Mouse (Mus musculus): ENCODE data around the gene Ndel1. TPM values are rescaled to one million over a fixed set of nuclear protein-coding genes. Genes with fewer than 3 reads are reported as not detected.

The Ndel1 gene
- polyA plus RNA-seq, 1 experiment from 2014 or later, result 56.3 TPM

DNA sequence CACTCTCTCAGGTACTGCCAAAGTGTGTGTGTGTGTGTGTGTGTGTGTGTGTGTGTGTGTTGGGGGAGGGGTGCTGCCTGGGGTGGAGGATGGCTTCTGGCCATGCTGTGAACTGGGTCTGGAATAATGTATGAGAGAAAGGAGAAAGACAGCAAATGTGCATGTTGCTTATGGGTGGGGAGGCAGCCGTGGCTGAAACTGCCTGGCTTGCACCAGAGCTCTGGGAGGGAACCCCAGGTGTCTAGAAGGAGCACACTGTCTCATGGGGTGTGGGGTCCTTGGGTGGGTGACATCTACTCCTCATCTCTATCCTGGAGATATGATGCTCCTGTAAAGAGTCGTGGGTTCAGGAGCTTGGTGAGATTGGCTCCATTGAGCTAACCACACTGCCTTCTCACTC lies 17.0 kb upstream of the Ndel1 start:
- no peak overlapping the region for H3K4me3 ChIP-seq
- no peaks in the 10 kb centered on the region for H3K27me3 ChIP-seq (ENCODE audit: insufficient read depth, poor library complexity, severe bottlenecking)
- H3K36me3 ChIP-seq, result no peaks in the 10 kb centered on the region
- no peaks in the 10 kb centered on the region for H3K9me3 ChIP-seq
- WGBS, result 81% methylated on average over 2 of the region's 2 CpGs
- no peak for DNase-seq (ENCODE audit: low spot score)
- H3K27ac ChIP-seq, result no peak overlapping the region
- H3K4me1 ChIP-seq (replicated peaks), result peaks cover 4% of the 10 kb centered on the region

DNA sequence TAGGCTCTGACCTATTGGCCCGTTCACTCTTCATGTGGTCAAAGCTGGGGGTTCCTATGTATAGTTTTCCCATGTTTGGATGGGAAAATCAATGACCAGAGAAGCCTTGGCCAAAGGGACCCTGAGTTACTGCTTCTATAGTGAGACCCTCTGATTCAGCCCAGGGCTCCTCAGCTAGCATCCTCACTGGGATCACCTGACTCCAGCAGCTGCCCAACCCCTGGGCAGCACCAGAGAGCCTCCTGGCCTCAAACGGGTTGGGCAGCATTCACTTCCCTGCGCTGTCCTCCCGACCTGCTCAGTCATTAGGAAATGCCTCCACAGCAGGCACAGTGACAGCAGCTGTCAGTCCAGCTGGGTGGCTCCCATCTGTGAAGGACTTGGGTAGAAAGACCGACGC lies 16.6 kb upstream of the Ndel1 start, which contains the start of gene Rnf222:
Gene Rnf222 (plus strand): TSS at position 301 of the 400 bp plus-strand sequence.
- no peak within 1 kb of the TSS for H3K27ac ChIP-seq
- H3K9me3 ChIP-seq, result no peaks in the 10 kb centered on the region
- no peaks in the 10 kb centered on the region for H3K36me3 ChIP-seq
- no peak for DNase-seq (ENCODE audit: low spot score)
- WGBS, result 38% methylated on average over 6 of the region's 6 CpGs
- H3K4me3 ChIP-seq, result no peak within 1 kb of the TSS
- peaks cover 4% of the 10 kb centered on the region for H3K4me1 ChIP-seq (replicated peaks)
- no peaks in the 10 kb centered on the region for H3K27me3 ChIP-seq (ENCODE audit: insufficient read depth, poor library complexity, severe bottlenecking)

DNA sequence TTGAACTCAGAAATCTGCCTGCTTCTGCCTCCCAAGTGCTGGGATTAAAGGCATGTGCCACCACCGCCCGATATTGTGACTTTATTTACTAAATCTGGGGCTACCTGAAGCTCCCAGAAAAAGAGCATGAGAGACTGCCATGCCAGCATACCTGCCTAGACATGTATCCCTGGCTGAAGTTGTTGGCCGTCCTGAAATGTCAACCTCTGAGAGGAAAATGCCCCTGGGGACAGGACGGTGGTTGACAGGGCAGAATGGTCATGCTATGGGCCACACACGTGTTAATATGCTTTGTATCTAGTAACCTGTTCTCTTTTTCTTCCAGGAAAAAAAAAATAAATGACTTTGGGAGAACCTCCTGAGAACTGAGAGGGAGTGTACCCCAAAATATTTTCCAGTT lies 14.4 kb upstream of the Ndel1 start:
- Histone ChIP-seq H3K4me1 (replicated peaks) (peaks cover 7% of the 10 kb centered on the region), H3K4me3 (no peak overlapping the region), H3K9me3 (no peaks in the 10 kb centered on the region), H3K36me3 (no peaks in the 10 kb centered on the region), H3K27ac (no peak overlapping the region), H3K27me3 (ENCODE audit: insufficient read depth, poor library complexity, severe bottlenecking) (no peaks in the 10 kb centered on the region)
- DNase-seq (ENCODE audit: low spot score), result no peak
- WGBS, result 80% methylated on average over 5 of the region's 5 CpGs

GRCm38 (mm10) chr11:68884368-68884767 lies 12.7 kb upstream of the Ndel1 start:
- Histone ChIP-seq H3K27me3 (ENCODE audit: insufficient read depth, poor library complexity, severe bottlenecking) (no peaks in the 10 kb centered on the region), H3K4me3 (no peak overlapping the region), H3K36me3 (no peaks in the 10 kb centered on the region), H3K27ac (no peak overlapping the region), H3K4me1 (replicated peaks) (peaks cover 7% of the 10 kb centered on the region), H3K9me3 (no peaks in the 10 kb centered on the region)
- 70% methylated on average over 5 of the region's 5 CpGs for WGBS
- DNase-seq (ENCODE audit: low spot score), result no peak

GRCm38 (mm10) chr11:68883843-68884242 lies 12.2 kb upstream of the Ndel1 start:
- WGBS, result 75% methylated on average over 2 of the region's 2 CpGs
- Histone ChIP-seq H3K27ac (no peak overlapping the region), H3K4me1 (replicated peaks) (peaks cover 7% of the 10 kb centered on the region), H3K9me3 (no peaks in the 10 kb centered on the region), H3K4me3 (no peak overlapping the region), H3K27me3 (ENCODE audit: insufficient read depth, poor library complexity, severe bottlenecking) (no peaks in the 10 kb centered on the region), H3K36me3 (no peaks in the 10 kb centered on the region)
- no peak for DNase-seq (ENCODE audit: low spot score)

DNA sequence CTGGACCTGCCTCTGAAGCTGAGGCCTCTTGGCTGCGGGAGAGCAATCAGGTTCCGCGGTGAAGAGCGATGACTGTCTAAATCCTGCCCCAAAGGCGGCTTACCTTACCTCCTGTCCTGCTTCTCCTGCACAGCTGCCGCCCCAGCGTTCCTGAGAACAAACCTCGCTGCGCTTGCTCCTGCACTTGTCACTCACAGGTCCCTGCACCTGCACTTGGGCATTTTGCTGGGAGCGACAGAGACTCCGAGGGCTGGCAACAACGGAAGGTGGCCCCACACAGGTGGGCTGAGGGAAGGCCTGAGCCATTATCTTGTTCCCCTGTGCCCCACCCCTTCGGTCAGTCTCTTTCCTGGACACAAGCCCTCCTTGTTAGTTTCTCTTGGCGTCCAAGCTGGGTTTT lies 10.4 kb upstream of the Ndel1 start:
- H3K9me3 ChIP-seq, result no peaks in the 10 kb centered on the region
- DNase-seq (ENCODE audit: low spot score), result no peak
- H3K4me1 ChIP-seq (replicated peaks), result peaks cover 3% of the 10 kb centered on the region; the same call in 1 of the 2 replicates
- no peaks in the 10 kb centered on the region for H3K36me3 ChIP-seq
- no peak overlapping the region for H3K4me3 ChIP-seq
- H3K27me3 ChIP-seq (ENCODE audit: insufficient read depth, poor library complexity, severe bottlenecking), result no peaks in the 10 kb centered on the region
- WGBS, result 22% methylated on average over 14 of the region's 14 CpGs
- H3K27ac ChIP-seq, result no peak overlapping the region

DNA sequence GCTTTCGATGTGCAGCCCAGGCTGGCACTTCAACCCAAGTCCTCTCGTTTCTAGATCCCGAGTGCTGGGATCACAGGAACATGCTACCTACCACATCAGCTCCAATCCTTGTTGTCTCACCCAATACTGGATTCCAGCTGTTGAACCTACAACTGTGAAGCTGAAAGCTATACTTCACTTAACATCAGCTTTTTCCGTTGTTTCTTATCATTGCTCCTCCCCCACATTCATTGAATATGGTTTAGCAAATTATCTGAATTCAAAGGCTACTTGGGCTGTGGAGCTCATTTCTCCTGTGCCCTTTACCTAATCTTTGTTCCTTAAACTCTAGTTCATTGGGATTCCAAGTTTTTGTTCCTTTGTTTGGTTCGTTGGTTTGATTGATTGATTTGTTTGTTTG lies 7.2 kb upstream of the Ndel1 start:
- H3K4me3 ChIP-seq, result no peak overlapping the region
- no peaks in the 10 kb centered on the region for H3K36me3 ChIP-seq
- peaks cover 3% of the 10 kb centered on the region; the same call in 1 of the 2 replicates for H3K4me1 ChIP-seq (replicated peaks)
- 91% methylated on average over 5 of the region's 5 CpGs for WGBS
- no peak for DNase-seq (ENCODE audit: low spot score)
- H3K27ac ChIP-seq, result no peak overlapping the region
- no peaks in the 10 kb centered on the region for H3K27me3 ChIP-seq (ENCODE audit: insufficient read depth, poor library complexity, severe bottlenecking)
- H3K9me3 ChIP-seq, result no peaks in the 10 kb centered on the region

GRCm38 (mm10) chr11:68874841-68875240 lies 3.2 kb upstream of the Ndel1 start:
- Histone ChIP-seq H3K4me1 (replicated peaks) (peaks cover 5% of the 10 kb centered on the region; the same call in 1 of the 2 replicates), H3K36me3 (no peaks in the 10 kb centered on the region), H3K27me3 (ENCODE audit: insufficient read depth, poor library complexity, severe bottlenecking) (no peaks in the 10 kb centered on the region), H3K9me3 (no peaks in the 10 kb centered on the region), H3K4me3 (no peak overlapping the region), H3K27ac (no peak overlapping the region)
- DNase-seq (ENCODE audit: low spot score), result peak; percentile 49
- 1% methylated on average over 2 of the region's 2 CpGs for WGBS

GRCm38 (mm10) chr11:68871277-68871676 lies 381 bp downstream of the Ndel1 start:
- Histone ChIP-seq H3K4me1 (replicated peaks) (peaks cover 5% of the 10 kb centered on the region; the same call in 1 of the 2 replicates), H3K36me3 (no peaks in the 10 kb centered on the region), H3K27me3 (ENCODE audit: insufficient read depth, poor library complexity, severe bottlenecking) (no peaks in the 10 kb centered on the region), H3K4me3 (no peak overlapping the region), H3K27ac (peak overlapping the region; percentile 2; the same call in 1 of the 2 replicates), H3K9me3 (no peaks in the 10 kb centered on the region)
- WGBS, result 89% methylated on average over 9 of the region's 9 CpGs
- DNase-seq (ENCODE audit: low spot score), result no peak

DNA sequence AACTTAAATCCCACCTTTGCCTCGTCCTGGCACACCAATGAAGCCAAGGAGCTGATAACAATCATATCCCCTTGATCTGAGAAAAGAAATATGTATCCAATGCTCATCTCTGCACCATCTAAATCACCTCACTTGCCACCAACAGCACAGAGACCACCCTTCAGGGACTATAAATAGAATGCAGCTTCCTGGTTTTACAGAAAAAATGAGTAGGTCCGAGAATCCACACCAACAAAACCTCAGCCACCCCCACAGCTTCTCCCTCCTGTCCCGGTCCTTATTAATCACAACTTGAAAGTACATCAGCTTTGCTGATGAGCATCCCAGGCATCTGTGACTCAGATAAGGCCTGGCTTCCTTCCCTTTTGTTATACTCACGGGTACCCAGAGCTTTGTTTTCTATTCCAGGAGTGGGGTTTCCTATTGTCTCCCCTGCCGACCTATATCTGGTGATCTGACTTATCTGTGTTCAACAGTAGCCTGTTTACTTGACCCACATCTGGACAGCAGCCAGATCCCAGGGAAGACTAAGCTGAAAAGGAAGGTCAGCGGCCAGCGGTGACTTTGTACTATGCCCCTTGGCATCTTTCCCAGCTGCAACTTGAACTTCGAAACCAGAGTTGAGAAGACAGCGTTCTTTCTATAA lies 7.0 kb downstream of the Ndel1 start:
- Histone ChIP-seq H3K4me3 (no peak overlapping the region), H3K27ac (no peak overlapping the region), H3K27me3 (ENCODE audit: insufficient read depth, poor library complexity, severe bottlenecking) (no peaks in the 10 kb centered on the region), H3K9me3 (no peaks in the 10 kb centered on the region), H3K4me1 (replicated peaks) (peaks cover 4% of the 10 kb centered on the region), H3K36me3 (no peaks in the 10 kb centered on the region)
- WGBS, result 69% methylated on average over 9 of the region's 9 CpGs
- no peak for DNase-seq (ENCODE audit: low spot score)

DNA sequence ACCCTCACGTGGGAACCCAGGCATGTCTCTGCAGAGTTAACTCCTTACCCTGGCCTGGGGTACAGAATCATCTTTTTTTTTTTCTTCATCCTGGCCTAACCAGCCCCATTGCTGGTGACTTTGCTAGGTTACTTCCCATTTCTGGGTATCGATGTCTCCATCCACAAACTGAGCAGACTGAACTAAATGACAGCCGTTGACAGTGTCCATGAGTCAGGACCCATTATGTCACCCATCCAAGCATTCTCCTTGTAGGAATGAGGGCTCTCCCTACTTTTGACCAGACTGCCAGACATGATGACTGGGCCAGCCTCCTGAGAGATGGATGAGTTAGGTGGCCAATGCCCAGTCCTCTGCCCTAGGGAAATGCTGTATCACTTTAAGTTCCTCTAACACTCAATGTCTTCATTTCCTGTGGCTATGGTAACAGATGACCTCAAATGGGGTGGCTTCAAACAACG lies 8.0 kb downstream of the Ndel1 start:
- Histone ChIP-seq H3K27ac (no peak overlapping the region), H3K9me3 (no peaks in the 10 kb centered on the region), H3K27me3 (ENCODE audit: insufficient read depth, poor library complexity, severe bottlenecking) (no peaks in the 10 kb centered on the region), H3K4me3 (no peak overlapping the region), H3K4me1 (replicated peaks) (peaks cover 4% of the 10 kb centered on the region), H3K36me3 (no peaks in the 10 kb centered on the region)
- no peak for DNase-seq (ENCODE audit: low spot score)
- 80% methylated on average over 4 of the region's 4 CpGs for WGBS

- no peaks in the 10 kb centered on the region for H3K36me3 ChIP-seq
- WGBS, result 72% methylated on average over 2 of the region's 2 CpGs
Measured at GRCm38 (mm10) chr11:68862260-68862659, 9.4 kb downstream of the Ndel1 start.

DNA sequence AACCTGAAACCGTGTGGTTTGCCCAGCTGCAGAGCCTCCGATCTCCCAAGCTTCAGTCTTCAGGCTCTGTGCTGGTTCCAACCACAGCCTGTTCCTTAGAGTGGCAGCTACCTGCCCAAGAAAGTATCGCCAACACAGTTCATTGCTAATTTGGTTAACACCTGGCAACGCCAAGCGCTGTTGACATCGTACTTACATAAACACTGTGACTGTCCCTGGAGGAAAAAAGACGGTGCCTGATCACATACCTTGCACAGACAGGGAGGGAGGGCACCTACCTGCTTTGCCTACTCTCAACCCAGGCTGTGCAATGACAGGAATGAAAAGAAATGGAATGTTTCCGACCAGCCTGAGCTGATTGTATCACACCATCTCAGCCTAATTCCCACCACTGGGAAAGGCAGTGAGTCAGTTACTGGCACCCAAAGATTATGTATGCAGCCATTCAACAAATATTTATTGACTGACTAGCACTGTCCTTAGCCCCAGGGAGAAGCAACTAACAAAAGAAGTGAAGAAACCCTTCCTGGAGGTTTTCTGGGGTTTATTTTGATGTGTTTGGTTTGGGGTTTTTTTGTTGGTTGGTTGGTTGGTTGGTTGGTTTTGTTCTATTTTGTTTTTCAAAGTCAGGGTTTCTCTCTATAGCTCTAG lies 11.6 kb downstream of the Ndel1 start:
- WGBS, result 84% methylated on average over 8 of the region's 8 CpGs
- Histone ChIP-seq H3K4me3 (no peak overlapping the region), H3K27me3 (ENCODE audit: insufficient read depth, poor library complexity, severe bottlenecking) (no peaks in the 10 kb centered on the region), H3K9me3 (no peaks in the 10 kb centered on the region), H3K36me3 (no peaks in the 10 kb centered on the region), H3K4me1 (replicated peaks) (peaks cover 4% of the 10 kb centered on the region), H3K27ac (no peak overlapping the region)
- DNase-seq (ENCODE audit: low spot score), result no peak

More at GRCm38 (mm10) chr11:68862260-68862659, 9.4 kb downstream of the Ndel1 start:
- DNase-seq (ENCODE audit: low spot score), result no peak
- Histone ChIP-seq H3K27ac (no peak overlapping the region), H3K27me3 (ENCODE audit: insufficient read depth, poor library complexity, severe bottlenecking) (no peaks in the 10 kb centered on the region), H3K4me3 (no peak overlapping the region), H3K4me1 (replicated peaks) (peaks cover 4% of the 10 kb centered on the region), H3K9me3 (no peaks in the 10 kb centered on the region)
